Mouse (Mus musculus) limb, embryonic 15.5 days (tissue): Measurements from ENCODE around the gene Exosc1. TPM values are rescaled to one million over a fixed set of nuclear protein-coding genes. Genes with fewer than 3 reads are reported as not detected.
"Not testable (repeated sequence)": the region's sequence is repeated elsewhere in the genome, so short reads cannot be mapped to it uniquely, and the experiment has no call there.

Source experiments
- ATAC-seq: fragments of 200-750 bp; cut with Nextera tagmentation; 2 replicates; pipeline ENCODE4 v1.8.0; 2017; ENCODE audit warnings: low read depth, moderate TSS enrichment; ENCODE audit not compliant: insufficient number of reproducible peaks, low FRiP score, low TSS enrichment
- H3K27ac ChIP-seq: fragments of 300-500 bp; sonication (generic); 2 replicates; pipeline ENCODE4 v1.5.1; 2015; ENCODE audit warnings: moderate library complexity, mild to moderate bottlenecking, inconsistent platforms
- H3K27me3 ChIP-seq: fragments of 300-500 bp; sonication (generic); 2 replicates; pipeline ENCODE4 v1.6.1; 2015; ENCODE audit warnings: inconsistent platforms
- H3K36me3 ChIP-seq: fragments of 300-500 bp; sonication (generic); 2 replicates; pipeline ENCODE4 v1.6.1; 2015; ENCODE audit warnings: inconsistent platforms
- H3K4me1 ChIP-seq: fragments of 300-500 bp; sonication (generic); 2 replicates; pipeline ENCODE4 v1.6.1; 2015; ENCODE audit warnings: inconsistent platforms
- H3K4me2 ChIP-seq: fragments of 300-500 bp; sonication (generic); 2 replicates; pipeline ENCODE4 v1.6.1; 2015; ENCODE audit warnings: mild to moderate bottlenecking, inconsistent platforms
- H3K4me3 ChIP-seq: fragments of 300-500 bp; sonication (generic); 2 replicates; pipeline ENCODE4 v1.5.1; 2015; ENCODE audit warnings: mild to moderate bottlenecking, inconsistent platforms
- H3K9ac ChIP-seq: fragments of 300-500 bp; sonication (generic); 2 replicates; pipeline ENCODE4 v1.6.1; 2015; ENCODE audit warnings: inconsistent platforms
- H3K9me3 ChIP-seq: fragments of 300-500 bp; sonication (generic); 2 replicates; pipeline ENCODE4 v1.6.1; 2016; ENCODE audit warnings: inconsistent platforms
- WGBS: fragments of 180-500 bp; shearing (Covaris S2); methylation state at CpG from one replicate; pipeline ENCODE4 v1.1.7; 2015; 5-methylcytosine and 5-hydroxymethylcytosine counted together
- polyA plus RNA-seq: library from polyadenylated mRNA; unstranded; fragments of >200 nt; fragmentation: Nextera tagmentation; extraction: Ambion mirVana; gene quantifications from 2 replicates; pipeline ENCODE4 v1.2.1, GENCODE M21; 2015

Exosc1 gene
- polyA plus RNA-seq, 1 experiment from 2014 or later: 70.7 TPM

GRCm38 (mm10) chr19:41943841-41944240 lies 10.6 kb upstream of the Exosc1 start:
- no peaks in the 10 kb centered on the region for H3K27me3 ChIP-seq
- ATAC-seq: no peak
- H3K4me2 ChIP-seq: no peak overlapping the region
- peaks cover 96% of the 10 kb centered on the region for H3K36me3 ChIP-seq
- 87% methylated on average over 7 of the region's 7 CpGs for WGBS
- H3K9ac ChIP-seq: no peak overlapping the region
- no peak overlapping the region for H3K4me3 ChIP-seq
- H3K9me3 ChIP-seq: no peaks in the 10 kb centered on the region
- H3K4me1 ChIP-seq: no peaks in the 10 kb centered on the region
- H3K27ac ChIP-seq: no peak overlapping the region

- H3K27ac ChIP-seq: no peak overlapping the region
- no peaks in the 10 kb centered on the region for H3K27me3 ChIP-seq
- H3K4me2 ChIP-seq: no peak overlapping the region
- no peak overlapping the region for H3K9ac ChIP-seq
- H3K4me1 ChIP-seq: peaks cover 10% of the 10 kb centered on the region
- peaks cover 60% of the 10 kb centered on the region for H3K36me3 ChIP-seq
- no peaks in the 10 kb centered on the region for H3K9me3 ChIP-seq
- no peak for ATAC-seq
- H3K4me3 ChIP-seq: no peak overlapping the region
- 86% methylated on average over 5 of the region's 5 CpGs for WGBS
Measured at GRCm38 (mm10) chr19:41938539-41938938, 5.3 kb upstream of the Exosc1 start.

GRCm38 (mm10) chr19:41935921-41936320 lies 2.7 kb upstream of the Exosc1 start:
- Histone ChIP-seq H3K4me1 (peaks cover 17% of the 10 kb centered on the region), H3K9me3 (no peaks in the 10 kb centered on the region), H3K9ac (no peak overlapping the region), H3K36me3 (peaks cover 37% of the 10 kb centered on the region), H3K27me3 (no peaks in the 10 kb centered on the region), H3K27ac (no peak overlapping the region), H3K4me3 (no peak overlapping the region), H3K4me2 (no peak overlapping the region)
- ATAC-seq: no peak
- WGBS: 95% methylated on average over 1 of the region's 1 CpGs

- peak overlapping the region; percentile 73 for H3K9ac ChIP-seq
- no peak for ATAC-seq
- peak overlapping the region; percentile 67 for H3K4me3 ChIP-seq
- no peaks in the 10 kb centered on the region for H3K9me3 ChIP-seq
- no peaks in the 10 kb centered on the region for H3K27me3 ChIP-seq
- peaks cover 28% of the 10 kb centered on the region for H3K36me3 ChIP-seq
- no peak overlapping the region for H3K27ac ChIP-seq
- H3K4me1 ChIP-seq: peaks cover 17% of the 10 kb centered on the region
- 15% methylated on average over 6 of the region's 6 CpGs for WGBS
- peak overlapping the region; percentile 72 for H3K4me2 ChIP-seq
Measured at GRCm38 (mm10) chr19:41934124-41934523, 901 bp upstream of the Exosc1 start.

- peak overlapping the region; percentile 67; the same call in 1 of the 2 replicates for H3K27ac ChIP-seq
- peaks cover 25% of the 10 kb centered on the region for H3K36me3 ChIP-seq
- no peaks in the 10 kb centered on the region for H3K27me3 ChIP-seq
- WGBS: under 1% methylated on average over 28 of the region's 28 CpGs
- peak overlapping the region; percentile 73 for H3K9ac ChIP-seq
- peak overlapping the region; percentile 67 for H3K4me3 ChIP-seq
- peak overlapping the region; percentile 72 for H3K4me2 ChIP-seq
- ATAC-seq: no peak
- H3K4me1 ChIP-seq: peaks cover 17% of the 10 kb centered on the region
- H3K9me3 ChIP-seq: no peaks in the 10 kb centered on the region
Measured at GRCm38 (mm10) chr19:41932686-41933085, 537 bp downstream of the Exosc1 start.

- no peak overlapping the region for H3K27ac ChIP-seq
- ATAC-seq: no peak
- H3K36me3 ChIP-seq: peaks cover 69% of the 10 kb centered on the region
- no peaks in the 10 kb centered on the region for H3K27me3 ChIP-seq
- no peak overlapping the region for H3K4me3 ChIP-seq
- 69% methylated on average over 5 of the region's 5 CpGs for WGBS
- no peaks in the 10 kb centered on the region for H3K9me3 ChIP-seq
- H3K4me2 ChIP-seq: no peak overlapping the region
- H3K9ac ChIP-seq: no peak overlapping the region
- no peaks in the 10 kb centered on the region for H3K4me1 ChIP-seq
Measured at GRCm38 (mm10) chr19:41920412-41921067, 12.7 kb downstream of the Exosc1 start.

- H3K4me2 ChIP-seq: no peak overlapping the region
- 73% methylated on average over 4 of the region's 4 CpGs for WGBS
- no peak for ATAC-seq
Measured at GRCm38 (mm10) chr19:41919471-41919870, 13.8 kb downstream of the Exosc1 start.

GRCm38 (mm10) chr19:41916853-41917252 lies 16.4 kb downstream of the Exosc1 start:
- Histone ChIP-seq H3K36me3 (peaks cover 42% of the 10 kb centered on the region), H3K4me1 (peaks cover 19% of the 10 kb centered on the region), H3K27me3 (no peaks in the 10 kb centered on the region), H3K4me2 (no peak overlapping the region), H3K9me3 (no peaks in the 10 kb centered on the region), H3K27ac (no peak overlapping the region), H3K9ac (no peak overlapping the region), H3K4me3 (no peak overlapping the region)
- WGBS: 89% methylated on average over 4 of the region's 4 CpGs
- ATAC-seq: no peak

More at GRCm38 (mm10) chr19:41919471-41919870, 13.8 kb downstream of the Exosc1 start:
- Histone ChIP-seq H3K36me3 (peaks cover 64% of the 10 kb centered on the region), H3K9me3 (no peaks in the 10 kb centered on the region), H3K27me3 (no peaks in the 10 kb centered on the region), H3K4me1 (0 out of 2 replicates have a peak, but pooled peaks cover 2% of the 10 kb centered on the region), H3K9ac (no peak overlapping the region), H3K4me3 (no peak overlapping the region), H3K27ac (no peak overlapping the region)

- Histone ChIP-seq H3K4me3 (no peak overlapping the region), H3K36me3 (peaks cover 32% of the 10 kb centered on the region), H3K4me2 (no peak overlapping the region), H3K27ac (no peak overlapping the region), H3K27me3 (no peaks in the 10 kb centered on the region), H3K9me3 (no peaks in the 10 kb centered on the region), H3K9ac (no peak overlapping the region), H3K4me1 (peaks cover 19% of the 10 kb centered on the region)
- ATAC-seq: no peak
- 75% methylated on average over 3 of the region's 3 CpGs for WGBS
Measured at GRCm38 (mm10) chr19:41915294-41915693, 17.9 kb downstream of the Exosc1 start.

- not testable (repeated sequence) for ATAC-seq, H3K4me3 ChIP-seq
- H3K36me3 ChIP-seq: peaks cover 29% of the 10 kb centered on the region
Measured at GRCm38 (mm10) chr19:41914592-41914882, 18.7 kb downstream of the Exosc1 start.

GRCm38 (mm10) chr19:41913774-41914591 lies 19.2 kb downstream of the Exosc1 start:
- peaks cover 19% of the 10 kb centered on the region for H3K4me1 ChIP-seq
- no peak for ATAC-seq
- H3K4me2 ChIP-seq: peak overlapping the region; percentile 83
- no peak overlapping the region; the same call in 1 of the 2 replicates for H3K27ac ChIP-seq
- peaks cover 24% of the 10 kb centered on the region for H3K36me3 ChIP-seq
- H3K9ac ChIP-seq: peak overlapping the region; percentile 85
- no peaks in the 10 kb centered on the region for H3K9me3 ChIP-seq
- H3K4me3 ChIP-seq: peak overlapping the region; percentile 89
- 38% methylated on average over 6 of the region's 6 CpGs for WGBS
- H3K27me3 ChIP-seq: no peaks in the 10 kb centered on the region

More at GRCm38 (mm10) chr19:41914592-41914882, 18.7 kb downstream of the Exosc1 start:
- H3K27me3 ChIP-seq, H3K9ac ChIP-seq, H3K27ac ChIP-seq, H3K9me3 ChIP-seq: not testable (repeated sequence)
- Histone ChIP-seq H3K4me1 (peaks cover 19% of the 10 kb centered on the region), H3K4me2 (peak overlapping the region; percentile 83; the same call in 1 of the 2 replicates)
